Mouse (Mus musculus): Measurements from ENCODE around the gene Wdr37. TPM values are rescaled to one million over a fixed set of nuclear protein-coding genes. Genes with fewer than 3 reads are reported as not detected.
A peak's percentile ranks its signal among the peaks of the same experiment; 100 is the strongest.

Gene Wdr37
- polyA plus RNA-seq, 1 experiment from 2014 or later, result 7.7 TPM

DNA sequence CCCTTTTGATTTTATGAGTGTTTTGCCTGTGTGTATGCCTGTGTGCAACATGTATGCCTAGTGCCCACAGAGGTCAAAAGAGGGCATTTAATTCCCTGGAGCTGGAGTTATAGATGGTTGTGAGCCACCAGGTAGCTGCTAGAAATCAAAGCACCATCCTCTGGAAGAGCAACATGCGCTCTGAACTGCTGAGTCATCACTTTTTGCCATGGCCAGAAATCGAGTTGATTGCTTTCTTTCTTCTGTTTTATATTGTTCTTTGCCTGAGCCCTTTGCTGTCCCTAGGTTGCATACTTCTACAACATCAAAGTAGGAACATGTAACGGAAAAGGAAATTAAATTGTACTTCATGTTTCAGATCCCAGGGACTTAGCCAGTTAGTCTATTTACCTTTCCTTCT, 6.7 kb downstream of the Wdr37 start:
- no peak overlapping the region for H3K4me3 ChIP-seq (ENCODE audit: low read depth, low read length)
- WGBS, result 89% methylated on average over 3 of the region's 3 CpGs
- ATAC-seq, result no peak
- no peak for TF ChIP-seq CTCF (IDR thresholded peaks at IDR 0.05; ENCODE audit: low read depth)
- peaks cover 5% of the 10 kb centered on the region for H3K36me3 ChIP-seq (ENCODE audit: control insufficient read depth, insufficient read depth)
- H3K4me2 ChIP-seq (replicated peaks; ENCODE audit: low read depth), result no peak overlapping the region
- H3K9me3 ChIP-seq (ENCODE audit: control insufficient read depth), result no peaks in the 10 kb centered on the region
- no peaks in the 10 kb centered on the region for H3K4me1 ChIP-seq (replicated peaks; ENCODE audit: control insufficient read depth, insufficient read depth, low read length)
- no peaks in the 10 kb centered on the region for H3K27me3 ChIP-seq (replicated peaks; ENCODE audit: control insufficient read depth, insufficient read depth, low read length)
- H3K27ac ChIP-seq (ENCODE audit: low read depth, low read length), result no peak overlapping the region
- H3K9ac ChIP-seq (ENCODE audit: low read depth, low read length), result no peak overlapping the region

DNA sequence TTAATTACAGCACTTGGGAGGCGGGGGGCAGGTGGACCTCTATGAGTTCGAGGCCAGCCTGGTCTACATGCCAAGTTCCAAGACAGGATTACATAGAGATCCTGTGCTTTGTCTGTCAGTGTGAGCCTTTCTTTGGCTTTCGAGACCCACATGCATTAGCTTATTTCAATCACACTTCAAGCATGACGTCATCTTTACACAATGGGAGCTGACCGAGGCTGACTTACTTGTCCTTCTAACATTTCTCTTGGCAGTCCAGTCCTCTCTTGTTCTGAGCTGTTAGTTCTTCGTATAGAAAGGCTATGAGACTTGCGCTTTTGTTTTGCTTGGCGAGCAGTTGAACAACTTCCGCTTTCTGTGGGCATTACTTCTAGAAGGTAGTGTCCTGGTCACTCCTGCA, 10.8 kb downstream of the Wdr37 start:
- 95% methylated on average over 9 of the region's 9 CpGs for WGBS
- no peak for ATAC-seq
- H3K4me1 ChIP-seq (replicated peaks; ENCODE audit: control insufficient read depth, insufficient read depth, low read length), result no peaks in the 10 kb centered on the region
- H3K27ac ChIP-seq (ENCODE audit: low read depth, low read length), result no peak overlapping the region
- H3K4me2 ChIP-seq (replicated peaks; ENCODE audit: low read depth), result no peak overlapping the region
- H3K4me3 ChIP-seq (ENCODE audit: low read depth, low read length), result no peak overlapping the region
- peaks cover 12% of the 10 kb centered on the region for H3K36me3 ChIP-seq (ENCODE audit: control insufficient read depth, insufficient read depth)
- no peak for TF ChIP-seq CTCF (IDR thresholded peaks at IDR 0.05; ENCODE audit: low read depth)
- H3K9ac ChIP-seq (ENCODE audit: low read depth, low read length), result no peak overlapping the region
- H3K9me3 ChIP-seq (ENCODE audit: control insufficient read depth), result no peaks in the 10 kb centered on the region
- no peaks in the 10 kb centered on the region for H3K27me3 ChIP-seq (replicated peaks; ENCODE audit: control insufficient read depth, insufficient read depth, low read length)

DNA sequence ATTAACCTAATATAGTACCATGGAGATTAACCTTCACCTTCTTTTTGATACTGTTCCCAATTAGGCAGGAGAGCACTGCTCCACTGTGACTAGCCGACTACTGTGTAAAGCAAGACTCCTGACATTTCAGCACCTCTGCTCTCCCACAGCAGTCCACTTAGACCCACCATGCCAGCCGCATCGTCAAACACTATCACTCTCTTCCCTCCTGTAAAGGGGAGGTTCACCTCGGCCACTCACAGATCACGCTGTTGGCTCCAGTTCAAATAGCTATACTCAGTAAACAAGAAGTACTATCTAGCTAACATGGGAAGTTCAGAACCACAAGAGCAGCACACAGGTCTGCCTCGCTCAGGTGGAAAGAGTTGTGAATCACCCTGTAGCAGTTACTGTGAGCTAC, 13.3 kb downstream of the Wdr37 start:
- 82% methylated on average over 6 of the region's 6 CpGs for WGBS
- Histone ChIP-seq H3K4me2 (replicated peaks; ENCODE audit: low read depth) (no peak overlapping the region), H3K36me3 (ENCODE audit: control insufficient read depth, insufficient read depth) (peaks cover 20% of the 10 kb centered on the region), H3K4me1 (replicated peaks; ENCODE audit: control insufficient read depth, insufficient read depth, low read length) (no peaks in the 10 kb centered on the region), H3K9me3 (ENCODE audit: control insufficient read depth) (no peaks in the 10 kb centered on the region), H3K27ac (ENCODE audit: low read depth, low read length) (no peak overlapping the region), H3K4me3 (ENCODE audit: low read depth, low read length) (no peak overlapping the region), H3K9ac (ENCODE audit: low read depth, low read length) (no peak overlapping the region), H3K27me3 (replicated peaks; ENCODE audit: control insufficient read depth, insufficient read depth, low read length) (no peaks in the 10 kb centered on the region)
- no peak for ATAC-seq
- TF ChIP-seq CTCF (IDR thresholded peaks at IDR 0.05; ENCODE audit: low read depth), result no peak

DNA sequence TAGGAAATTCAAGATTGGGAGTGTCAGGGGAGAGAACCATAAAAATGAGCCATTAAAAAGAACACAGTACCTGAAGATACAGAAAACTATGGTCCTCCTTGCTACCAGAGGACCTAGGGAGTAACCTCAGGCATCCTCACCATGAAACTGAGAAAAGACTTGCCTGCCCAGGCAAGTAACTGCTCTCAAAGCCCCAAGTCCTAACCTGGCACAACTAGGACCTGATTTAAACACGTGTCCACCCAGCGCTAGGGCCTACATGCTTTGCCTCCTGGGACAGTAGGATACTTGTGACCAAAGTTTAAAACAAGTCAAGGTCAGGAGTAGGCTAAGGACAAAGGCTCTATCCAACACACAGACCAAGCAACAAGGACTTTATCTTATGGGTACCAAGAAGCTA, 16.9 kb downstream of the Wdr37 start:
- Histone ChIP-seq H3K4me3 (ENCODE audit: low read depth, low read length) (no peak overlapping the region), H3K27ac (ENCODE audit: low read depth, low read length) (no peak overlapping the region), H3K9me3 (ENCODE audit: control insufficient read depth) (no peaks in the 10 kb centered on the region), H3K27me3 (replicated peaks; ENCODE audit: control insufficient read depth, insufficient read depth, low read length) (no peaks in the 10 kb centered on the region), H3K36me3 (ENCODE audit: control insufficient read depth, insufficient read depth) (peaks cover 14% of the 10 kb centered on the region), H3K9ac (ENCODE audit: low read depth, low read length) (no peak overlapping the region), H3K4me2 (replicated peaks; ENCODE audit: low read depth) (no peak overlapping the region), H3K4me1 (replicated peaks; ENCODE audit: control insufficient read depth, insufficient read depth, low read length) (no peaks in the 10 kb centered on the region)
- WGBS, result 90% methylated on average over 2 of the region's 2 CpGs
- TF ChIP-seq CTCF (IDR thresholded peaks at IDR 0.05; ENCODE audit: low read depth), result no peak
- no peak for ATAC-seq

DNA sequence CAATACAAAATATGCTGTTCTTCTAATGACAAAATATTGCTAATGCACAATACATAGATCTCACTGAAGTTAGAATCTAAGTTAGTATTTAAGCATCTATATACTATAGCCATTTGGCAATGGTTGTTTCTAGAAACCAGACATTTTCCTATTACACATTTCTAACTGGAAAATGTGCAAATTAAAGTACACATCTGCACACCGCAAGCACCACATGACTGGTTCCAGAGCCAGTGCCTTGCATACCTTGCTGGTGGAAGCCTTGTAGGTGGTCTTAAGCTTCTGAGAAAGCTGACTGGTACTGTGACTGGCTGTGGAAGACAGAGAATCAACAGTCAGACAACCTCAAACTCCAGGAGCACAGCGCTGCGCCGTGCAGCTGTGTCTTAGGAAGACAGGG, 18.3 kb downstream of the Wdr37 start:
- H3K27me3 ChIP-seq (replicated peaks; ENCODE audit: control insufficient read depth, insufficient read depth, low read length), result no peaks in the 10 kb centered on the region
- H3K4me3 ChIP-seq (ENCODE audit: low read depth, low read length), result no peak overlapping the region
- ATAC-seq, result no peak
- H3K36me3 ChIP-seq (ENCODE audit: control insufficient read depth, insufficient read depth), result peaks cover 21% of the 10 kb centered on the region
- TF ChIP-seq CTCF (IDR thresholded peaks at IDR 0.05; ENCODE audit: low read depth), result no peak
- no peaks in the 10 kb centered on the region for H3K9me3 ChIP-seq (ENCODE audit: control insufficient read depth)
- H3K9ac ChIP-seq (ENCODE audit: low read depth, low read length), result no peak overlapping the region
- H3K4me1 ChIP-seq (replicated peaks; ENCODE audit: control insufficient read depth, insufficient read depth, low read length), result no peaks in the 10 kb centered on the region
- H3K4me2 ChIP-seq (replicated peaks; ENCODE audit: low read depth), result no peak overlapping the region
- H3K27ac ChIP-seq (ENCODE audit: low read depth, low read length), result no peak overlapping the region
- WGBS, result 97% methylated on average over 4 of the region's 4 CpGs

DNA sequence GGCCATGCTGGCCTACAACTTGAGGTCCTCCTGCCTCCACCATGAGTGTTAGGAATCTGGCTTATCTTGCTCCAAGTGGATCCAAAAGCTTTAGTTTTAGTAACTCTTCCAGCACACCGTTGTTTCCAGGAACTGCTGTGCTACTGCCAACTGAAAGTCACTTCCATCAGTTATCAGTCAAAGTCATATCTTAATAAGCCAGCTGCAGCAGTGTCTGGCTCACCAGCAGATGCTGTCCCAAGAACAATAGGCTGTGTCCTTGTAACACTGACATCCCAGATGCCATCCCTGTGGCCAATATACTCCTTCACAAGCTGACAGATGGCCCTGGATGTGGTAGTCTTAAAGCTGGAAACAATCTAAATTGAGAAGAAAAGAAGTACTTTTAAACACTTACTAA, 22.4 kb downstream of the Wdr37 start:
- Histone ChIP-seq H3K36me3 (ENCODE audit: control insufficient read depth, insufficient read depth) (peaks cover 35% of the 10 kb centered on the region), H3K4me3 (ENCODE audit: low read depth, low read length) (no peak overlapping the region), H3K9ac (ENCODE audit: low read depth, low read length) (no peak overlapping the region), H3K9me3 (ENCODE audit: control insufficient read depth) (no peaks in the 10 kb centered on the region), H3K27ac (ENCODE audit: low read depth, low read length) (no peak overlapping the region), H3K4me1 (replicated peaks; ENCODE audit: control insufficient read depth, insufficient read depth, low read length) (no peaks in the 10 kb centered on the region), H3K27me3 (replicated peaks; ENCODE audit: control insufficient read depth, insufficient read depth, low read length) (no peaks in the 10 kb centered on the region), H3K4me2 (replicated peaks; ENCODE audit: low read depth) (no peak overlapping the region)
- ATAC-seq, result no peak
- TF ChIP-seq CTCF (IDR thresholded peaks at IDR 0.05; ENCODE audit: low read depth), result no peak
- 81% methylated on average over 1 of the region's 1 CpGs for WGBS

DNA sequence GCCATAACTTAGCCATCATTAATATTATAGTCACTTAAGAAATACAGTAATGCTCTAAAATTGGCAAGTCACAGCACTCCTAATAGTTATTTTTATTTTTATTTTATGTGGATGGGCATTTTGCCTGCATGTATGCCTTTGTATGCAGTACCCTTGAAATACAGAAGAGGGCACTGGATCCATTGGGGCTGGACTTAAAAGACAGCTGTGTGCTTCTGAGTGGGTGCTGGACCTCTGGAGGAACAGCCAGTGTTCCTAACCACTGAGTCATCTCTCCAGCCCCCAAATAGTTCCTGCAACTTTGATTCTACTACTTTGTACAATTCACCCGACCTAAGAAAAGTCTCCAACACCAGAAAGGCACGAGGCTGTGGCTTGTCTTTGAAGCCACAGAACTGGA, 24.0 kb downstream of the Wdr37 start:
- Histone ChIP-seq H3K27me3 (replicated peaks; ENCODE audit: control insufficient read depth, insufficient read depth, low read length) (no peaks in the 10 kb centered on the region), H3K4me2 (replicated peaks; ENCODE audit: low read depth) (no peak overlapping the region), H3K27ac (ENCODE audit: low read depth, low read length) (no peak overlapping the region), H3K9me3 (ENCODE audit: control insufficient read depth) (no peaks in the 10 kb centered on the region), H3K4me1 (replicated peaks; ENCODE audit: control insufficient read depth, insufficient read depth, low read length) (no peaks in the 10 kb centered on the region), H3K4me3 (ENCODE audit: low read depth, low read length) (no peak overlapping the region), H3K9ac (ENCODE audit: low read depth, low read length) (no peak overlapping the region), H3K36me3 (ENCODE audit: control insufficient read depth, insufficient read depth) (peaks cover 31% of the 10 kb centered on the region)
- peak; percentile 77 for TF ChIP-seq CTCF (IDR thresholded peaks at IDR 0.05; ENCODE audit: low read depth)
- ATAC-seq, result no peak
- WGBS, result 52% methylated on average over 2 of the region's 2 CpGs
